Mouse (Mus musculus): ENCODE data around the gene Nr4a2. TPM values are rescaled to one million over a fixed set of nuclear protein-coding genes. Genes with fewer than 3 reads are reported as not detected.

Gene Nr4a2
- total RNA-seq, 2 experiments from 2014 or later = 51.6 to 55.1 TPM

Other genes starting within 250 kb of the Nr4a2 start
- gene Gpd2, start 113.6 kb upstream of the Nr4a2 start, total RNA-seq (2021) = 100 to 1,000 TPM; 135 to 138 TPM